Mouse (Mus musculus) activated CD4-positive, CD25-positive, alpha-beta regulatory T cell, adult 4 months (primary cell): ENCODE measurements around the gene Vmn2r101. TPM values are rescaled to one million over a fixed set of nuclear protein-coding genes. Genes with fewer than 3 reads are reported as not detected.
A peak's percentile ranks its signal among the peaks of the same experiment; 100 is the strongest.

Source experiments
- ATAC-seq: one replicate; pipeline ENCODE4 v1.8.0; 2017
- polyA plus RNA-seq, 2 experiments: library from polyadenylated mRNA; unstranded; fragments of 100-300 nt; shearing (Covaris generic); gene quantifications; one replicate each; pipeline ENCODE4 v1.2.1; 2017

The Vmn2r101 gene
- polyA plus RNA-seq, result not detected

GRCm38 (mm10) chr17:19576927-19577326 is at the start of gene Vmn2r101:
TSS of gene Vmn2r101 (plus strand) at chr17:19577227.
- ATAC-seq, result no peak

GRCm38 (mm10) chr17:19629328-19629727 is 52.3 kb downstream of the Vmn2r101 start:
- ATAC-seq, result peak; percentile 36

GRCm38 (mm10) chr17:19658447-19658846 is 81.4 kb downstream of the Vmn2r101 start:
- ATAC-seq, result no peak

GRCm38 (mm10) chr17:19660028-19660427 is 83.0 kb downstream of the Vmn2r101 start, which contains the start of gene Vmn2r102:
TSS of gene Vmn2r102 (plus strand) at chr17:19660328.
- no peak for ATAC-seq

Other genes with a start within 250 kb of the Vmn2r101 start
- under 1 TPM; 0.05 to 0.12 TPM for gene Vmn2r99, start 215.3 kb upstream of the Vmn2r101 start, polyA plus RNA-seq
- under 1 TPM; 0.22 to 0.65 TPM for gene Vmn2r100, start 72.5 kb upstream of the Vmn2r101 start, polyA plus RNA-seq
- gene Vmn2r102, start 83.1 kb downstream of the Vmn2r101 start, polyA plus RNA-seq, result not detected
- not detected for gene Vmn2r103, start 196.1 kb downstream of the Vmn2r101 start, polyA plus RNA-seq